Mouse (Mus musculus) erythroid progenitor cell, adult 5-6 weeks (primary cell): ENCODE data around the gene Nfkb2. TPM values are rescaled to one million over a fixed set of nuclear protein-coding genes. Genes with fewer than 3 reads are reported as not detected.

Experiments used
- ATAC-seq: replicated peaks from 2 replicates; pipeline ENCODE4 v1.8.0; 2016; ENCODE audit warnings: moderate number of reproducible peaks, mild to moderate bottlenecking, moderate TSS enrichment, inconsistent platforms; ENCODE audit not compliant: poor library complexity, low FRiP score, severe bottlenecking
- total RNA-seq, 2 experiments: library from RNA; stranded (forward) in 1 of 2; stranded (reverse) in 1 of 2; fragments of 150-400 nt in 1 of 2; fragments of 186-747, 209-891 nt in 1 of 2; gene quantifications; 2 replicates each; pipeline versions ENCODE4 v1.2.3 to v1.2.4; 2015 to 2017; ENCODE audit warnings: low replicate concordance in 2 of 2

The Nfkb2 gene
- total RNA-seq (2015; ENCODE audit: low replicate concordance), result 1.1 and 1.7 TPM in 2 replicates
- 1.2 and 1.9 TPM in 2 replicates for total RNA-seq (2017; ENCODE audit: low replicate concordance)

- peak; percentile 82 for ATAC-seq
Measured at GRCm38 (mm10) chr19:46304216-46304841, at the start of gene Nfkb2. Gene Nfkb2, plus strand, starts transcription at chr19:46304320.

DNA sequence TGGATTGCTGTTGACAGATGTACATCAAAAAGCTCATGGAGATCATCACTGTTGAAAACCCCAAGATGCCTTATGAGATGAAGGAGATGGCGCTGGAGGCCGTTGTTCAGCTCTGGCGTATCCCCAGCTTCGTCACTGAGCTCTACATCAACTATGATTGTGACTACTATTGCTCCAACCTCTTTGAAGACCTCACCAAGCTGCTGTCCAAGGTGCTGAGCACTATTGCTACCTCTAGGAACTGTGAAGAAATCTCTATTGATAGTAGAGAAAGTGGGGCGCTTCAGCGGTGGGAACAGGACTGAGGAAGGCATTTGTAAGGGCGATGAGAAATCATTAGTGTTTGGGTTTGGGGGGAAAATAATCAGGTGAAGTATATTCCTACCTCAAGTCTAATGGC is 39.4 kb upstream of the Nfkb2 start:
- no peak for ATAC-seq

- no peak for ATAC-seq
Measured at GRCm38 (mm10) chr19:46275307-46275706, 28.8 kb upstream of the Nfkb2 start.

DNA sequence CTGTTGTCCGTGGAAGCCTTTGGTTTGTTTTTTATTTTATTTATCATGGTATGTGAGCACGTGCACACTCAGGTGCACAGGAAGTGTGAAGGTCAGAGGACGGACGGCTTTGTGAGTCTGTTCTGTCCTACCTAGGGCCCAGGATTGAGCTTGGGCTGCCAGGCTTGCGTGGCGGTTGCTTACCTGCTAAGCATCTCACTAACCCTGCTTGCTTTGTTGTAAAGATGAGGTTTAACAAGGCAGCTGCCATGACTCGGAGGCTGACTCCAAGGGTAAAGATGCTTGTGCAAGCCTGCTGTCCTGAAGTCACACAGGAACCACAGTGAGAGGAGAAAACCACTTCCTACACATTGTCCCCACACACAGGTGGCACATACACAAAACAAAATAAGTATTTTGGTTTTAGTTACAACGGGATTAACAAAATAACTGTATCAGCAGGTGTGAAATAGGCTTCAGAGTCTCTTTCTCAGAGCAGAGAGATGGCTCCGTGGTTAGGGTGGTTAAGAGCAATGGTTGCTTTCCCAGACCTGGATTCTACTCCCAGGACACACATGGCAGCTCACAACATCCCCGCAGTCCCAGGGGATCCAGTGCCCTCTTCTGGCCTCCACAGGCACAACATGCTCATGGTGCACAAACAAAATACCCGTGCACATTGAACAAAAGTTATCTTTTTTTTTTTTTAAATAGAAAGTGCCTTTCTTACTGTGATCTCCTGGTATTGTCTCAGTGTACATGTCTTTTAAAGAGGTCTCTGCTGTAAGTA is 21.9 kb upstream of the Nfkb2 start:
- ATAC-seq, result no peak

DNA sequence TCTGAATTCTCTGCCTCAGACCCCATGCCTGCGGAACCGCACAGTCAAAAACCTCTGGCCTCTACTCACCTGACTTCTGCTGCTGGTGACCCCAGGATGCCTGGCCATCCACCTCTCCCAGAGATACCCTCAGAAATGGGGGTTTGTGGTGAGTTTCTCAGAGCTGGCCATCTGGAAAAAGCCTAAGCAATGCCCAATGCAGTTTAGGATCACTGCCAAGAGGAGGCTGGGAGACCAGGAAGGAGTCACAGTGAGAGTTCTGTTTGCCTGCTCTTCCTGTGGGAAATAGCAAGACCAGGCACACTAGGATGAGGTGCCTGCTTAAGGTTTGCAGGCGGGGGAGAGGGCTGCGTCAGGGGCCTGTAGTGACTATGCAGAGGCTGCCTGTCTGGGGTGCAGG is 19.4 kb upstream of the Nfkb2 start:
- ATAC-seq, result no peak

- ATAC-seq, result no peak
Measured at GRCm38 (mm10) chr19:46285631-46286030, 18.5 kb upstream of the Nfkb2 start.

DNA sequence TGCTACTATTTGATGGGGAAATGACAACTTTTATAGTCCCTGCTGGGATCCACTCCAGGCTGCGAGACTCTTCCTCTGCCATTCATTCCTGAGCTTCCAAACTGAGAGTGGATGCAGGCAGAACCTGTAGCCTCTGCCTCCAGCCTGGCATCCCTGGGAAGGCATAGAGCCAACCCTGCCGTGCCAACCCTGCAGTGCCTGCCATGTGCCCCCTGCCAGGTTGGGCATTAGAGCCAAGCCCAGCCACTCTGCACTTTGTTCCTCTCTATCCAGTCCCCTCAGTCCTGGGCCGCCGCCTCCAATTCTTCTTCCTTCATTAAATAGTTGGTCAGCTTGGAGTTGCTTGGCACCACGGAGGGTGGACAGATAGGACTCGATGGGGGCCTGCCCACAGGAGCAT is 18.1 kb upstream of the Nfkb2 start:
- ATAC-seq, result no peak

DNA sequence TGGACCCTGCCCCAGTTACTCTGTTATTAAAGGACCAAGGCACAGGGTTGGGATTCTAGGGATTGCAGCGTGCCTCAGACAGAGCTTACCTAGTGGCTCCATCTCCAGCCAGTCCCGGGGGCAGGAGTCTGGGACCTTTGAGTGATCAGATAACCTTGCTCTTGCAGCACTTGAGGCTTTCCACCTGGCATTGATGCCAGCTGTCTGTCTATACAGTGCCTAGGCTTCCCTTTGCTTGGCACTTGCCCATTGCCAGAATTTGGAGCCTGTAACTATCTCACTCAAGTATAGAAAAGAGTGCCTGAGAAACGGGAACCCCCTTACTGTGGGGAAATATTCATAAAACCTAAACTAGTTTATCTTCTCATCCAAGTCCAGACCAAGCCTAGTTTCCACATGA is 17.2 kb upstream of the Nfkb2 start:
- ATAC-seq, result no peak

DNA sequence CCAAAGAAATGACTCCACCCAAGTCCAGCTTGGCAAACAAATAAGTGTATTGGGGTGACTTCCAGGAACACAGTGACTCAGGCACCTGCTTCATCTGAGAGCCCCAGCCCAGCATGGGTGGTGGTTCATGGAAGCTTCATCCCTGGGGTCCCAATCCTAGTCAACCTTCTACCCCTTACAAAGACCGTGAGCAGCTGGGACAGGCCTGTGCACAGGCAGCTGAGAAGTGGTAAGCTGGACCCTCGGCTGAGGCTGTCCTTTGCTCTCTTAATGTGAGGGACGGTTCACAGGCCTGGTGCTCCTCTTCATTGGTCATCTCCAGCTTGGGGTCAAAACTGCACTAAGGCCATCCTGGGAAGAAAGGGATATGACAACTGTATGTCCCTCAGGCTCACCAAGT is 16.6 kb upstream of the Nfkb2 start:
- ATAC-seq, result no peak

- ATAC-seq, result no peak
Measured at GRCm38 (mm10) chr19:46290535-46291105, 13.5 kb upstream of the Nfkb2 start.

DNA sequence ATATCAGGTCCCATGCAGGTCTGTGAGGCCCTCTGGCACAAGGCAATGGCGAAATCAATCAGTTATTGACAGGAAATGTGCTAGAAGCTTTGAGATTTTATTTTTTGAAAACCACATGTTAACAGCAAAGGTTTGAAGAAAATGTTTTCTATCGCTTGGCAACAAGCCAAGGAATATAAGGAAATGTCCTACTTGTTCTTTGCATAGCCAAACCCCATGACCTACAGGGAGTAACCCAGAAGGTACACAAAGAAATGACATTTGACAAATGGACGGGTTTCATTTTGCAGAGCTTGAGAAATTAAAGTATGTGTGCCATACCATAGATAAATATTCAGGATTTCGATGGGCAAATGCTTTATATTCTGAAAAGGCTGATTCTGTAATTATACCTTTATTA is 7.2 kb upstream of the Nfkb2 start:
- ATAC-seq, result no peak

GRCm38 (mm10) chr19:46300294-46301045 is 3.6 kb upstream of the Nfkb2 start:
- ATAC-seq, result no peak

DNA sequence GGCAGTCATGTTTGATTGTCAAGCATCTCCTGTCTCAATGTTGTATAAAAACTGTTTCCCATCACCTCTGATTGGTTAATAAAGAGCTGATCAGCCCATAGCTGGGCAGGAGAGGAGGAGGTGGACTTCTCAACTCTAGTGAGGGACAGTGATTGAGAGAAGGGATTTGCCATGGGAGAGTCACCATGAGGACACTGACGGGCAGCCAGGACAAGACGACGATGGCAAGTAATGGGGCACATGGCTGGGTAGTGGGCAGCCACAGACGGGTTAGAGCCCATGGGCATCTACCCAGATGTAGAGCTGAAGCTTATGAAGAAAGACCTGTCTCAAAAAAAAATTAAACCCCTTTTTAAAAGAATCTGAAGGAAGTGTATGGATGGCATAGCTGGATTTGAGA is 1.6 kb upstream of the Nfkb2 start:
- no peak for ATAC-seq

- ATAC-seq, result no peak
Measured at GRCm38 (mm10) chr19:46303251-46304215, 587 bp upstream of the Nfkb2 start.

DNA sequence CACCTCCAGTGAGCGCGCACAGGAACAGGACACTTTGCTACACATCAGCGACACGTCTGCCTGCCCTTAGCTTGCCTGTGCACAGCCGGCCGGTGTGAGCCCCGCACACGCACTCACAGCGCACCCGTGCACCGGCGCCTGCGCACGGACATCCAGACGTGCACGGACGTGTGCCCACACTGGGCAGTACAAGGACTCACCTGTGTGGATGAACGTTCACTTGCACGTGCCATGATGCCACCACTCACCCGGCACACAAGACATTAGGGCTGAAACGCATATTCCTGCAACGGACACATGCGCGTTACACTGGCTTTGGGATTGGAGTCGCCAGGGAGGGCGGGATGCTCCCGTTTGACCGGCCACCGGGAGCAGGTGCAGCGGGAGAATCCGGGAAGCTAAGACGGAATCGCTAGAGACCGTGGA is 801 bp downstream of the Nfkb2 start:
- peak; percentile 12 for ATAC-seq

GRCm38 (mm10) chr19:46305432-46306267 is 1.5 kb downstream of the Nfkb2 start:
- ATAC-seq, result peak; percentile 70

DNA sequence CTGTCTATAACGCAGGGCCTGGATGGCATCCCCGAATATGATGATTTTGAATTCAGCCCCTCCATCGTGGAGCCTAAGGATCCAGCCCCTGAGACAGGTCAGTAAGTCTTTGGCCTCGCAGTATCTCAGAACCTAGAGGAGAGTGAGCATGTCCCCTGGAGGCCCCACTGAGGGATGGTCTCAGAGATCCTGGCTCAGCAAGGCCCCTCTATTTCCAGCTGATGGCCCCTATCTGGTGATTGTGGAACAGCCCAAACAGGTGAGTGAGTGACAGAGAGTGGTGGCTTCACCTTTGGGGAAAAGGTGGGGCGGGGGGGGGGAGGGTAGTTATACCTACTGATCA is 2.1 kb downstream of the Nfkb2 start:
- ATAC-seq, result no peak

DNA sequence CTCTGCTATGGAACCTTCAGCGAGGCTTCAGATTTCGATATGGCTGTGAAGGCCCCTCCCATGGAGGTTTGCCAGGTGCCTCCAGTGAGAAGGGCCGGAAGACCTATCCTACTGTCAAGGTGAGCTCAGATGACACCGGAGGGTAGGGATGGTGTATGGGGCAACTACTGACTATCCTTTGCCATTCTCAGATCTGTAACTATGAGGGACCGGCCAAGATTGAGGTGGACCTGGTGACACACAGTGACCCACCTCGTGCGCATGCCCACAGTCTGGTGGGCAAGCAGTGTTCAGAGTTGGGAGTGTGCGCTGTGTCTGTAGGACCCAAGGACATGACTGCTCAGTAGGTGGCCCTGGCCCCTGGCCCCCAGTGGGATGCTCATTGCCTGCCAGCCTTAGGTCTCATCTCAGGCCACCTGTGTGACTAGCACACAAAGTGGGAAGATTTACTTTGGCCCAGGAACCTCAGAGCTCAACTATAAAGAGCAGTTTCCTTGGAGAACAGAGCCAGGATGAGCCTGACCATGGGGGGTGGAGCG is 2.7 kb downstream of the Nfkb2 start:
- ATAC-seq, result no peak
